Mouse (Mus musculus) heart, adult 2 months (tissue): ENCODE data around the gene Castor1. TPM values are rescaled to one million over a fixed set of nuclear protein-coding genes. Genes with fewer than 3 reads are reported as not detected.

Source experiments
- DNase-seq, 2 experiments: peaks; one replicate each; pipeline ENCODE4 v3.0.0; 2021
- H3K27ac ChIP-seq: fragments of 200-600 bp; 2 replicates; pipeline ENCODE4 v1.8.1; 2022
- H3K27me3 ChIP-seq: fragments of 200-500 bp; 2 replicates; pipeline ENCODE4 v1.6.1; 2012; ENCODE audit warnings: mild to moderate bottlenecking, low read length, inconsistent platforms, mixed read lengths; ENCODE audit not compliant: control insufficient read depth, insufficient read depth
- H3K36me3 ChIP-seq: fragments of 200-500 bp; 2 replicates; pipeline ENCODE4 v1.6.1; 2012; ENCODE audit warnings: low read length, inconsistent platforms; ENCODE audit not compliant: control insufficient read depth, insufficient read depth
- H3K4me1 ChIP-seq: fragments of 200-500 bp; 2 replicates; pipeline ENCODE4 v1.6.1; 2011; ENCODE audit warnings: low read length; ENCODE audit not compliant: control insufficient read depth, insufficient read depth
- H3K4me3 ChIP-seq: fragments of 200-600 bp; 2 replicates; pipeline ENCODE4 v1.8.1; 2022
- H3K79me2 ChIP-seq: fragments of 200-500 bp; replicated peaks from 2 replicates; pipeline ENCODE4 v1.6.1; 2012; ENCODE audit warnings: mild to moderate bottlenecking, inconsistent platforms, low read length, moderate library complexity, mixed read lengths; ENCODE audit not compliant: control insufficient read depth, insufficient read depth
- H3K9ac ChIP-seq: fragments of 200-500 bp; 2 replicates; pipeline ENCODE4 v1.6.1; 2012; ENCODE audit warnings: low read depth, mild to moderate bottlenecking, control low read depth, inconsistent platforms, low read length, mixed read lengths
- CTCF ChIP-seq: fragments of 200-600 bp; IDR thresholded peaks from 2 replicates; pipeline ENCODE4 v1.8.1; 2022; ENCODE audit warnings: antibody characterized with exemption, mild to moderate bottlenecking, moderate library complexity
- EP300 ChIP-seq: fragments of 200-500 bp; IDR thresholded peaks from 2 replicates; pipeline ENCODE4 v1.6.1; 2011; ENCODE audit warnings: low read depth, low read length, control low read depth; ENCODE audit not compliant: insufficient read depth
- POLR2A ChIP-seq: fragments of 200-500 bp; IDR thresholded peaks from 2 replicates; pipeline ENCODE4 v1.6.1; 2011; ENCODE audit warnings: mild to moderate bottlenecking, low read depth, low read length, control low read depth; ENCODE audit not compliant: insufficient read depth
- WGBS: fragments of 180-500 bp; shearing (Covaris S2); methylation state at CpG from one replicate; pipeline ENCODE4 v1.1.7; 2018; 5-methylcytosine and 5-hydroxymethylcytosine counted together
- intact Hi-C: fragments of 180-260 bp; cut with DNase I; formaldehyde crosslinking; loops from one replicate; pipeline ENCODE4 v1.15.1; 2025
- polyA plus RNA-seq: library from polyadenylated mRNA; depleted of rRNA; stranded (reverse); fragments of >200 nt; gene quantifications from 2 replicates; pipeline ENCODE4 v1.2.3, GENCODE M21; 2012
- total RNA-seq, 2 experiments: library from RNA; stranded (reverse); gene quantifications; 2 replicates each; pipeline ENCODE4 v1.2.3; 2021

Gene Castor1
- total and polyA plus RNA-seq, 3 experiments = 4.0 to 13.5 (median 5.9) TPM

GRCm38 (mm10) chr11:4209556-4209955 lies 8.5 kb upstream of the Castor1 start:
- Histone ChIP-seq H3K4me1 (peaks cover 22% of the 10 kb centered on the region), H3K79me2 (no peaks in the 10 kb centered on the region), H3K4me3 (no peak overlapping the region), H3K27me3 (no peaks in the 10 kb centered on the region), H3K9ac (no peak overlapping the region), H3K36me3 (no peaks in the 10 kb centered on the region; the same call in 1 of the 2 replicates), H3K27ac (no peak overlapping the region)
- intact Hi-C loops = no loop called here
- WGBS = 81% methylated on average over 5 of the region's 5 CpGs
- DNase-seq = no peak
- TF ChIP-seq CTCF (peak; percentile 70), EP300 (0 out of 2 replicates have a peak, but pooled peaks have one; percentile 24), POLR2A (no peak)

- DNase-seq = no peak
- intact Hi-C loops = no loop called here
Observed at GRCm38 (mm10) chr11:4210786-4211185, 7.2 kb upstream of the Castor1 start.

GRCm38 (mm10) chr11:4213107-4213506 lies 4.9 kb upstream of the Castor1 start:
- H3K4me3 ChIP-seq = no peak overlapping the region
- peaks cover 16% of the 10 kb centered on the region for H3K4me1 ChIP-seq
- H3K9ac ChIP-seq = no peak overlapping the region
- no peaks in the 10 kb centered on the region for H3K27me3 ChIP-seq
- 82% methylated on average over 10 of the region's 10 CpGs for WGBS
- no peaks in the 10 kb centered on the region for H3K79me2 ChIP-seq
- TF ChIP-seq EP300 (no peak), CTCF (no peak), POLR2A (no peak)
- no peak overlapping the region for H3K27ac ChIP-seq
- intact Hi-C loops = no loop called here
- peaks cover 2% of the 10 kb centered on the region; the same call in 1 of the 2 replicates for H3K36me3 ChIP-seq
- DNase-seq = no peak

More at GRCm38 (mm10) chr11:4210786-4211185, 7.2 kb upstream of the Castor1 start:
- no peak overlapping the region for H3K4me3 ChIP-seq
- H3K27me3 ChIP-seq = no peaks in the 10 kb centered on the region
- H3K36me3 ChIP-seq = peaks cover under 1% of the 10 kb centered on the region; the same call in 1 of the 2 replicates
- H3K9ac ChIP-seq = no peak overlapping the region
- WGBS = 64% methylated on average over 1 of the region's 1 CpGs
- peaks cover 17% of the 10 kb centered on the region for H3K4me1 ChIP-seq
- no peak for TF ChIP-seq EP300
- TF ChIP-seq POLR2A = no peak
- TF ChIP-seq CTCF = no peak
- H3K27ac ChIP-seq = no peak overlapping the region
- no peaks in the 10 kb centered on the region for H3K79me2 ChIP-seq

- WGBS = 96% methylated on average over 14 of the region's 14 CpGs
- H3K4me1 ChIP-seq = peaks cover 13% of the 10 kb centered on the region
- H3K36me3 ChIP-seq = peaks cover 2% of the 10 kb centered on the region; the same call in 1 of the 2 replicates
- no peaks in the 10 kb centered on the region for H3K27me3 ChIP-seq
- intact Hi-C loops = no loop called here
- H3K9ac ChIP-seq = no peak overlapping the region
- H3K79me2 ChIP-seq = no peaks in the 10 kb centered on the region
- no peak for DNase-seq
- no peak overlapping the region for H3K4me3 ChIP-seq
- TF ChIP-seq CTCF = no peak
- no peak for TF ChIP-seq EP300
- TF ChIP-seq POLR2A = no peak
- no peak overlapping the region for H3K27ac ChIP-seq
Observed at GRCm38 (mm10) chr11:4214572-4214971, 3.5 kb upstream of the Castor1 start.

GRCm38 (mm10) chr11:4215061-4215460 lies 3.0 kb upstream of the Castor1 start:
- TF ChIP-seq CTCF = no peak
- no peak for TF ChIP-seq POLR2A
- no peak for TF ChIP-seq EP300
- no peaks in the 10 kb centered on the region for H3K27me3 ChIP-seq
- no peak overlapping the region for H3K9ac ChIP-seq
- H3K4me3 ChIP-seq = no peak overlapping the region
- H3K36me3 ChIP-seq = peaks cover 2% of the 10 kb centered on the region; the same call in 1 of the 2 replicates
- peak overlapping the region; percentile 96; the same call in 1 of the 2 replicates for H3K27ac ChIP-seq
- WGBS = 79% methylated on average over 10 of the region's 10 CpGs
- H3K4me1 ChIP-seq = peaks cover 13% of the 10 kb centered on the region
- no peak for DNase-seq
- intact Hi-C loops = no loop called here
- no peaks in the 10 kb centered on the region for H3K79me2 ChIP-seq

GRCm38 (mm10) chr11:4216248-4217000 lies 1.6 kb upstream of the Castor1 start:
- intact Hi-C loops = no loop called here
- peak overlapping the region; percentile 34 for H3K9ac ChIP-seq

More at GRCm38 (mm10) chr11:4216248-4217000, 1.6 kb upstream of the Castor1 start:
- peak; percentile 97; the same call in 1 of the 2 replicates for TF ChIP-seq EP300
- TF ChIP-seq CTCF = no peak
- peak; percentile 80 for TF ChIP-seq POLR2A
- H3K4me3 ChIP-seq = no peak overlapping the region
- 36% methylated on average over 9 of the region's 9 CpGs for WGBS
- DNase-seq = peak; percentile 80 to 86
- H3K27me3 ChIP-seq = no peaks in the 10 kb centered on the region
- peak overlapping the region; percentile 96 for H3K27ac ChIP-seq
- peaks cover 15% of the 10 kb centered on the region for H3K4me1 ChIP-seq
- peaks cover 2% of the 10 kb centered on the region; the same call in 1 of the 2 replicates for H3K36me3 ChIP-seq
- H3K79me2 ChIP-seq = no peaks in the 10 kb centered on the region
